Mouse (Mus musculus) olfactory bulb, adult 2 months (tissue): ENCODE data around the gene Man1b1.

Experiments used
- CTCF ChIP-seq: fragments of 200-500 bp; IDR thresholded peaks from 2 replicates; pipeline ENCODE4 v1.5.1; 2012; ENCODE audit warnings: low read depth, mild to moderate bottlenecking, low read length, moderate library complexity; ENCODE audit not compliant: insufficient read depth
- POLR2A ChIP-seq: fragments of 200-500 bp; IDR thresholded peaks from 2 replicates; pipeline ENCODE4 v1.6.1; 2012; ENCODE audit warnings: mild to moderate bottlenecking, low read depth, low read length, moderate library complexity; ENCODE audit not compliant: insufficient read depth

- TF ChIP-seq CTCF (no peak), POLR2A (no peak)
These were observed 12.1 kb upstream of the Man1b1 start for GRCm38 (mm10) chr2:25320084-25320483.
